Mouse (Mus musculus) fat pad, adult 2 months (tissue): ENCODE data around the gene Pip5k1b.

Experiments
- DNase-seq: peaks from one replicate; pipeline ENCODE4 v3.0.0-alpha.2; 2011; ENCODE audit warnings: low read depth, low spot score; ENCODE audit errors: extremely low read depth

Pip5k1b gene

DNA sequence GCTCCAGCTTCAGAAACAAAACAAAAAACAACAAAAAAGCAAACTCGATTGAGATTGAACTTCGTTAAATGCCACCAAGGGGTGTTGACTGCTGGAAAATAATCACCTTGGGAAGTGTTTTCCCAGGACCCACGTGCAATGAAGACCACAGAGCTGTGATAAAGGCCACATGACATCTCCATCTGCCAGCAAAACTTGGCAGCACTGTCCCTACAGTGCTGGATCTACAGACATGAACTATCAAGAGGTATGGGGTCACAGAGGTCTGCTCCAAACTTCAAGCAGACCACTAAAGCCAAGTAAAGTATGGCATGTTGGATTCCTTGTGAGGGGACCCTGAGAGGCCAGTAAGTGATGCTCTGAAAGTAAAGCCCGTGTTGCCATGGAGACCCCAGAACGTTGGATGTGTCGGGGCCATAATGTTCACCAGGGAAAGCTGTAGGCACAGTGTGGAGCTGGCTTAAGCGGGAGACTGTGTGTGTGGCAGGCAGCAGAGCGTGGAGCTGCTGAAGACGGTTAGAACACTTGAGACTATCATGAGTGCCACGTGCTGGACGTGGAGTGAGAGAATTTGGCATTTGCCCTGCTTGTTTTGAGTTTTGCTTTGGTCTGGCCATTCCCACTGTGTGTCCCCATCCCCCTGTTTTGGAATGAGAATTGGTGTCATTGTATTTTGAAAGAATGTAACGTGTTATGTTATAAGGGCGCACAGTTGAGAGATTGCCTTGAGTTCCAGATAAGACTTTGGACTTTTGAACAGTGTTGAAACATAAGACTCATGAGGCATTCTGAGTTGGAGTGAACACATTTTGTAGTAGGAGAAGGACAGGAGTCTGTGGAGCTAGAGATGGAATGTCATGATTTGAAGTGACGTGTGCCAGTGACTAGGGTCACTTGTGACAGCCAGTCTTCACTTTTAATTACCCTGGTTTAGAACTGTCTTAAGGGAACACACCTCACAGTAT, 12.0 kb downstream of the Pip5k1b start:
- DNase-seq: no peak

DNA sequence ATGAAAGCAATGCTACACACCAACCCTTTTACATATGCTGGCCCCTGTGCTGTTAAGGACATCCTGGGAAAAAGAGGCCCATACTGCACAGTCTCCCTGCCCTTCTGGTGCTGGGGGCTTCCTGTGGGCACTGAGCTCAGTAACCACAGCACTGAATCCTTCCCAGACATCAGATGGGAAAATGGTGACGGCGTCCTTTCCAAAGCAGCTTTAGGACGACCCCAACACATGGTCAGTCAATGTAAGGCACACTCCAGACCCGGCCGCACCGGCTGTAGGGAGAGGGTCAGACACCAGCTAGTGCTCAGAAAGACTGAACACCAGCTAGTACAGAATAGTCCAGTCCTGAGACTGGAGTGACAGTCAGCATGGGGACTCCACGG, 13.4 kb downstream of the Pip5k1b start:
- DNase-seq: no peak

DNA sequence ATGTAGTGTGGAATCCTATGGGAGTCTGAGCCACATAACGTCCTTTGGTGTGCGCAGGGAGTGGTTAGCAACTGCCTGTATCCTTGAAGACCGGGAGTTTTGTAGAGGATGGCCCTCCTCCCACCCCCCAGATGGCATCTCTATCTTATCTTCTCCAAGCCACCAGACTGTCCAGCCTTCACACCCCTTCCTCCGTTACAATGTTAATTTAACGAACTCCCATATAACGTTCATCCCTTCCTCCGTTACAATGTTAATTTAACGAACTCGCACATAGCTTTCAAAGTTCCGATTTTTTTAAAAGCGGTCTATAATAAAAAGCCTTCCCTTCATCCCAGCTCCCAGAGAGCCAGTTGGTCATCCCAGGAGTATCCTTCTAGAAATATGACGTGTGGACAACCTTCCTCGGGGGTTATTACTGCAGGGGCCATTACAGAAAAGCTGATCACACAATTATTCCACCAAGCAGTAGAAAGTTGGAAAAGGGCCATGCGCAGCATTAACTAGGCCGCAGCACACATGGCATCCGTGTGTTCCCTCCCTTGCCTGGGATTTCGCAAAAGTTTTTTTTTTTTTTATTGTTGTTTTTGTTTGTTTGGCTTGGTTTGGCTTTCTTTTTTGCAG, 13.9 kb downstream of the Pip5k1b start:
- no peak for DNase-seq

DNA sequence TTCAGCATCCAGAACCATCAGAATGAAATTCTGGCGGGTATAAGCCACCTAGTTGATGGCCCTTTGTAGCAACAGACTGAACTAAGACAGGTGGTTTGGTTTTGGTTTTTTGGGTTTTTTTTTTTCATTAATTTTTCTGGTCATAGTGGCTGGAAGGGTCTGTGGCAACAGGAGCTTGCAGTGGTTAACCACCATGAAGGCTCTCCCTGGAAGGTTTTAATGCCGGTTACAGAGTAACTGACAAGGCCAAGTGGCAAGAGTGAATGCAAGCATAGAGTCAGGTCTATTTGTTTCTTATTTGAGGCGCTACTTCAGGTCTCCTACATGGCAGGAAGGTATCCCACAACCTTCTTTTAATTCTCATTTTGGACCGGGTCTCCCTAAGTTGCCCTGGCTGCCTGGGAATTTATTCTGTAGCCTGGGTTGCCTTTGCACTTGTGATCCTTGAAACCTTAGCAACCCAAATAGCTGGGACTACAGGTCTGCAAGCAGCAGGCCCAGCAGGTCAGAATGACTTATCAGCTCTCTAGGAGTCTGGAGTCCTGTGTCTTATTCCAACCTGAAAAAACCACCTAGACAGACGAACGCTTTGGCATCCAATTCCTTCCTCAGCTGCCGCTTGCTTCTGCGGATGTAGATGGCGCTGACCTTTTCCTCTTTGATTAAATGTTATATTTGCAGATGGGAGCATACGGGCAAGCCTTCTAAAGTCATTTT, 14.6 kb downstream of the Pip5k1b start:
- no peak for DNase-seq

GRCm38 (mm10) chr19:24539041-24539440, 16.6 kb downstream of the Pip5k1b start:
- no peak for DNase-seq

DNA sequence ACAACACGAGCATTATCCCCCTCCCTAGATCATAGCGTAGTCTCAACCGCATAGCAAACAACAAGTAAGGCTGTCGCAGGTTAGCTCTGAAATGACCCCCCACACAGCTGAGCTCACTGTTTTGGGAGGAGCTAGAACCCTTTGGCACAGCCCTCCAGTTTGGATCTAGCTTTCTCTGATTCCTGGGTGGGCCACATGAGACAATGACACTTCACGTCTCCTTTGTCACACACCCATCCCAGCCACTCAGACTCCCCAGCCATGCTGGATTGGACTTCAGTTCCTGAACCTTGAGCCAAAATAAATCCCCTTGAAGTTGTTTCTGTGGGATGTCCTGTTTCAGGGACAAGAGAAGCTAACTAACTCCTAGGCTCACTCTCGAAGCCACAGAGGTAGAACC, 17.5 kb downstream of the Pip5k1b start:
- no peak for DNase-seq

GRCm38 (mm10) chr19:24537691-24538090, 18.0 kb downstream of the Pip5k1b start:
- no peak for DNase-seq

DNA sequence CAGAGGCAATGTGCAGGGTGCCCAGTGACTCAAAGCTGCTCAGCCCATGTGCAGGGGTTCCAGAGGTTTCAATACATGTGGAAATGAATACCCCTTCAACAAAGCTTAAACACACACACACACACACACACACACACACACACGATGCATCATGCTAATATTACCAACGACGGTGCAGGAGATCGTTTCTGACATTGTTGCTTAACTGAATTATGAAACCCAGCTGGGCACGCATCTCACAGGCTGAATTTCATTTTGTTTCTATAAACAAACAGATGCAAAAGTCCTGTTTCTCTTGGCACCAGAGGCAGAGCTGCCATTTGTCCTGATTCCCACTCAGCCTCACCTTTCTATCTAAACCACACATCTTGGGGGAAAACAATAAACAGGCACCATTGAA, 18.8 kb downstream of the Pip5k1b start:
- DNase-seq: no peak

DNA sequence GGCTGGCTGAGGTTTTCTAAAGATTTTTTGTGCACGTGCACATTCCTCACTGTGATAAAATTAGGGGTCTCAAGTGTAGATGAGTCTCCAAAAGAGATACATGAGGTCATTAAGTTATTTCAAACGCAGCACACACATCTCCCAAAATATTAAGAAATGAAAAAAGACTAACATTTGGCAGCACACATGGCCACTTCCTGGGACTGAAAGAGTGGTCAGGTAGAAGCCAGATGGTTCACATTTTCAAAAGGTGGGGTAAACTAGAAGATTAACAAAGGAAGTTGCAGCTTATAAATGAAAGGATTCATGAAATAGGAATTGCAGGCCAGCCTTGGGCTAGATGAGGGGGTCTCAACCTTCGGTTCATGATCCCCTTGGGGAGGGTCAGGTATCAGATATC, 19.4 kb downstream of the Pip5k1b start:
- no peak for DNase-seq

GRCm38 (mm10) chr19:24535161-24535560, 20.5 kb downstream of the Pip5k1b start:
- no peak for DNase-seq

DNA sequence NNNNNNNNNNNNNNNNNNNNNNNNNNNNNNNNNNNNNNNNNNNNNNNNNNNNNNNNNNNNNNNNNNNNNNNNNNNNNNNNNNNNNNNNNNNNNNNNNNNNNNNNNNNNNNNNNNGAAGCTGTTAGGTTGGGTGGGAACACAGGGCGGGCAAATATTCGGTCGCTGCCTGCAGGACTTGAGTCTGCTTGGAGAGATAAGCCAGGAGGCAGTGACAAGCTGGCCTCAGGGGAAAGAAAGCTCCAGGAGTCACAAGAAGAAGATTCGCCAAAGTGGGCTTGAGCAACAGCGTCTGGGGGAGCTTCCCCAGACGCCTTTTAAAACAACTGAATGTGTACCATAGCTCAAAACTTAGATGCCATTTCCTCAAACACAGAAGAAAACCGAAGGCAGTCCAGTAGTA, 20.9 kb downstream of the Pip5k1b start:
- DNase-seq: no peak

GRCm38 (mm10) chr19:24528910-24529561, 26.6 kb downstream of the Pip5k1b start:
- DNase-seq: no peak

GRCm38 (mm10) chr19:24528129-24528730, 27.4 kb downstream of the Pip5k1b start:
- DNase-seq: no peak

DNA sequence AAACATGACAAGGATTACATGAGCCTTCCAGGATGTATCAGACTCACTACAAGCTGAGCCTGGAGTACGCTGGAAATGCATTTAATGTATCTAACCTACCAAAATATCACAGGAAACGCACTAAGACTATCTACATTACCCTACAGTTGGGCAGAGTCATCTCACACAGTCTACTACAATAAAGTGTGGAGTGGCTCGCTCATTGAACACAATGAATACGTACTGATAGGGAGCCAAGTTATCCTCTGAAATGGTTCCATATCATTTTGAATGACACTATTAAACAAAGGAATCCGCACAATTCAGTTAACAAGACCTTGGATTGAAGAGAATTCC, 28.1 kb downstream of the Pip5k1b start:
- no peak for DNase-seq

- no peak for DNase-seq
These were observed 28.7 kb downstream of the Pip5k1b start for GRCm38 (mm10) chr19:24526731-24527612.

- no peak for DNase-seq
These were observed 32.0 kb downstream of the Pip5k1b start for GRCm38 (mm10) chr19:24523476-24524313.

- DNase-seq: no peak
These were observed 33.7 kb downstream of the Pip5k1b start for GRCm38 (mm10) chr19:24521997-24522396.

GRCm38 (mm10) chr19:24521146-24521545, 34.5 kb downstream of the Pip5k1b start:
- DNase-seq: no peak
